Mouse (Mus musculus): ENCODE results near the gene Fscn3.
A peak's percentile ranks its signal among the peaks of the same experiment; 100 is the strongest.

The Fscn3 gene

GRCm38 (mm10) chr6:28427096-28427839, at the start of gene Fscn3:
TSS of gene Fscn3 (plus strand) at chr6:28427789.
- no peak for DNase-seq (ENCODE audit: low spot score)

GRCm38 (mm10) chr6:28381983-28382382, 45.6 kb upstream of the Fscn3 start:
- DNase-seq (ENCODE audit: low spot score): no peak

GRCm38 (mm10) chr6:28385169-28385568, 42.4 kb upstream of the Fscn3 start:
- DNase-seq (ENCODE audit: low spot score): no peak

GRCm38 (mm10) chr6:28389038-28389437, 38.6 kb upstream of the Fscn3 start:
- DNase-seq (ENCODE audit: low spot score): no peak

GRCm38 (mm10) chr6:28396051-28396852, 31.3 kb upstream of the Fscn3 start:
- DNase-seq (ENCODE audit: low spot score): peak; percentile 11

GRCm38 (mm10) chr6:28396853-28397457, 30.6 kb upstream of the Fscn3 start:
- DNase-seq (ENCODE audit: low spot score): peak; percentile 77

- peak; percentile 65 for DNase-seq (ENCODE audit: low spot score)
Measured at GRCm38 (mm10) chr6:28397681-28398203, 29.8 kb upstream of the Fscn3 start, which contains the start of gene Zfp800. TSS of gene Zfp800 (minus strand) at chr6:28398005.

- DNase-seq (ENCODE audit: low spot score): no peak
Measured at GRCm38 (mm10) chr6:28398726-28399125, 28.9 kb upstream of the Fscn3 start.

- DNase-seq (ENCODE audit: low spot score): no peak
Measured at GRCm38 (mm10) chr6:28399791-28400190, 27.8 kb upstream of the Fscn3 start.

GRCm38 (mm10) chr6:28410053-28410452, 17.5 kb upstream of the Fscn3 start:
- no peak for DNase-seq (ENCODE audit: low spot score)

- no peak for DNase-seq (ENCODE audit: low spot score)
Measured at GRCm38 (mm10) chr6:28411236-28411635, 16.4 kb upstream of the Fscn3 start.

GRCm38 (mm10) chr6:28416981-28417380, 10.6 kb upstream of the Fscn3 start:
- no peak for DNase-seq (ENCODE audit: low spot score)

GRCm38 (mm10) chr6:28418449-28418848, 9.1 kb upstream of the Fscn3 start:
- no peak for DNase-seq (ENCODE audit: low spot score)

GRCm38 (mm10) chr6:28419673-28420072, 7.9 kb upstream of the Fscn3 start:
- no peak for DNase-seq (ENCODE audit: low spot score)

GRCm38 (mm10) chr6:28420361-28420760, 7.2 kb upstream of the Fscn3 start:
- DNase-seq (ENCODE audit: low spot score): no peak

- no peak for DNase-seq (ENCODE audit: low spot score)
Measured at GRCm38 (mm10) chr6:28420865-28421264, 6.7 kb upstream of the Fscn3 start.

- DNase-seq (ENCODE audit: low spot score): peak; percentile 94
Measured at GRCm38 (mm10) chr6:28421469-28422000, 6.1 kb upstream of the Fscn3 start.

- no peak for DNase-seq (ENCODE audit: low spot score)
Measured at GRCm38 (mm10) chr6:28422651-28423290, 4.8 kb upstream of the Fscn3 start.

GRCm38 (mm10) chr6:28423313-28423712, 4.3 kb upstream of the Fscn3 start, which contains the start of gene Arf5:
TSS of gene Arf5 (plus strand) at chr6:28423560.
- DNase-seq (ENCODE audit: low spot score): peak; percentile 78

GRCm38 (mm10) chr6:28423767-28424695, 3.6 kb upstream of the Fscn3 start:
- DNase-seq (ENCODE audit: low spot score): peak; percentile 57
